Mouse (Mus musculus): ENCODE results near the gene Urm1. TPM values are rescaled to one million over a fixed set of nuclear protein-coding genes. Genes with fewer than 3 reads are reported as not detected.
"Not testable (repeated sequence)": the region's sequence is repeated elsewhere in the genome, so short reads cannot be mapped to it uniquely, and the experiment has no call there.

Gene Urm1
- total RNA-seq, 4 experiments from 2014 or later, result 54.4 to 63.1 (median 58.9) TPM

DNA sequence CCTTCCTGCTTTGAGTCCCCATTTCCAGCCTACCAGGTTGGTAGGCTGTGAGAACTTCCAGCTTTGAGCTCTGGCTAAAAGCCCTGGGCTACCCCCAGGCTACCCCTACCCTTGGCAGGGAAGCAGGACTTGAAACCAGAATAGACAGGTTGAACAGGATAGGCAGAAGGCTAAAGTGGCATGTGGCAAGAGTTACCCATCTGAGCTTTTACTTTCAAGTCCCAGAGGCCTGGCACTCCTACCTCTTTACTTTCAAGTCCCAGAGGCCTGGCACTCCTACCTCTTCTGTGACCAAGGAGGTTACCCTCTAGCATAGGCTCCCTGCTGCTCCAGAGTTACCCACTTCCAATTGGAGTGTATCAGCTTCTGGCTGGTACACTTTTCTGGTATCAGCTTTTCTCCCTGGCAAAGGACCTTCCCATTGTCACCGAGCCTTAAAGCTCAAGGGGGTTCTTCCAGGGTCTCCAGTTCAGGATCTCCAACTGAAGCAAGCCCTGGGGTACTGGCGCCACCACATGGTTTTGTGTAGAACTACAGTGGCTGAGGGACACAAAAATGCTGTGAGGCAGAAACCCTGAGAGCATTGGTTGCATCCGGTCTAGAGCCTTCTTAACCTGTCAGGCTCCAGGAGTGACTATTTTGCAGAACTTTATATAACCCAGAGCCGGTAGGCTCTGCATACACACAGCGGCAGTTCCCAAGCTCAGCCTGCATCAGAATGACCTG, 39.0 kb downstream of the Urm1 start:
- peak in 1 of 2 experiments; percentile 52 for DNase-seq (ENCODE audit: low spot score in 2 of 2)

DNA sequence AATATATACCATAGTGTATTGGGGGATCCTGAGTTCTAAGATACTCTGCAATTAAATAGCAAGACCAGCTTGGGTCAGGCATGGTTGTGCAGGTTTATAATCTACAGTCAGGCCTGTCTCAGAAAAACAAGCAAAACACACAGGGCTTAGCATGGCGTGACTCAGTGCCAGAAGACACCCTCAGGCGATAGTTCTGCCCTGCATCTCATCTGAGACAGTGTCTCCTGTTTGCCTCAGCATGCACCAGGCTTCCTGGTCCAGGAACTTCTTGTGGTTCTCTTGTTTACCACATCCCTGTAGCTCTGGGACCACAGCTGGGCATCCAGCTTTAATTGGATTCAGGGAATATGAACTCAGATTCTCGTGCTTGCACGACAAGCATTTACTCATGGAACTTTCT, 45.2 kb downstream of the Urm1 start:
- DNase-seq (ENCODE audit: low spot score in 2 of 2), result no peak

DNA sequence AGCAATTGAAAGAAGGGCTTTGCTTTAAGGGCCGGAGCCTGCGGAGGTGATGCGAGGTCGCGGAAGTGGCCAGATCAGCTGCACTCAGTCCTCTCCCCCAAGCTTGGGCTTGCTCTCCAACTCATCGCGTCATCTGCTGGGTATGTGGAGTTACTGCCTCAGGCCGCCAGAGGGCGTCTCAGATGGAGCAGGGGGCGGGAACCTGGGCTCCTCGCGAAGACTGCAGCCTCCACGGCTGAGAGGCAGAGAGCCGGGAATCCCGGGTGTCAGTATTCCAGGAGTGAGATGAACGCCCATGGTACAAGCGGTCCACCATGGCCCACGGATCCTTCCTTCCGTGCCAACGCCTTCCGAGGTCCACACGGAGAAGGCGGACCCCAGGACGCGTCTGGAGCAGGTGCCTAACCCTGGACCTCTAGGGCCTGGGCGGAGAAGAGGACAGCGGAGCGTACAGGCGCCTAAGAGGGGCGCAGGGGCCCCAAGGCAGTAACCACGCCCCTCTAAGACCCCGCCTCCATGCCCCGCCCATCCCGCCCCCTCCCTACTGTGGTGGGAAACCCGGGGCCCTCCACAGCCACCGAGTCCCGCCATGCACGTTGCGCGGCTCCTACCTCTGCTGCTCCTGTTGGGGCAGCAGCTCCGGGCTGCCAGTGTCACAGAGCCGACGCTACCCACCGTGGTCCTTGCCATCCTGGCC, 49.2 kb downstream of the Urm1 start, which contains the start of gene Cercam:
Gene Cercam (plus strand): TSS at position 216 of the 697 bp plus-strand sequence.
- peak; percentile 76 to 77 for DNase-seq (ENCODE audit: low spot score in 2 of 2)

DNA sequence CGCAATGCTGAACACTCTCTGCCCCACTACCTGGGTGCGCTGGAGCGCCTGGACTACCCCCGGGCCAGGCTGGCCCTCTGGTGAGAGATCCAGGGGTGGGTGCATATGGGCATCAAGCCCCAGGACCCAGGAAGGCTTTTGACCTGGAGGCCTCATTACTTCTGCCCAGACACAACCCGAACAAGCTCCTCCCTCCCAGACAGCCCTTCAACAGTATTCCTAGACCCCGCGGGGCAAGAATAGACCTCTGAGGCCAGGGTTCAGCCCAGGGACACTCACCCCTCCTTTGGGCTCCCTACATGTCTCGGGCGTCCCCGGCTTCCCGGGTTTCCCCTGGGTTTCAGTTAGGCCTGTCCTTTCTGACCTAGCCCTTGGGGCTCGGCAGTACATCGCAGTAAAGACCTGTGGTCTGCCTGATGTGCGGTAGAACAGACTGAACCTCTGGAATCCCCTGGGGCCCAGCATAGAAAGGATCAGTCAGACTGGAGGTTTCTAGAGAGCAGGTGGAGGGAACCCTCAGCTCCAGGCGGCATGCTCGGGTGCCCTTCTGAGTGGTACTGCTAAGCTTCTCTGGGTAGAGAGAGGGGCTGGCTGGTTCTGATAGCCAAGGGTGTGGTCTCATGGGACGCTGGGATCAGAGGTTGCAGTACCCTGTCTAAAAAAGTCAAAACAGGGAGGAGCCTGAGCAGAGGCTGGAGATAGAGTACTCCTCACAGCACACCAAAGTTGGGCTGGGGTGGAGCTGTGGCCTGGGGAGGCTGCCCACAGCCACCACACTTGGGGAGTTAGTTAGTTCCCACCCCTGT, 50.0 kb downstream of the Urm1 start:
- no peak for DNase-seq (ENCODE audit: low spot score in 2 of 2)

DNA sequence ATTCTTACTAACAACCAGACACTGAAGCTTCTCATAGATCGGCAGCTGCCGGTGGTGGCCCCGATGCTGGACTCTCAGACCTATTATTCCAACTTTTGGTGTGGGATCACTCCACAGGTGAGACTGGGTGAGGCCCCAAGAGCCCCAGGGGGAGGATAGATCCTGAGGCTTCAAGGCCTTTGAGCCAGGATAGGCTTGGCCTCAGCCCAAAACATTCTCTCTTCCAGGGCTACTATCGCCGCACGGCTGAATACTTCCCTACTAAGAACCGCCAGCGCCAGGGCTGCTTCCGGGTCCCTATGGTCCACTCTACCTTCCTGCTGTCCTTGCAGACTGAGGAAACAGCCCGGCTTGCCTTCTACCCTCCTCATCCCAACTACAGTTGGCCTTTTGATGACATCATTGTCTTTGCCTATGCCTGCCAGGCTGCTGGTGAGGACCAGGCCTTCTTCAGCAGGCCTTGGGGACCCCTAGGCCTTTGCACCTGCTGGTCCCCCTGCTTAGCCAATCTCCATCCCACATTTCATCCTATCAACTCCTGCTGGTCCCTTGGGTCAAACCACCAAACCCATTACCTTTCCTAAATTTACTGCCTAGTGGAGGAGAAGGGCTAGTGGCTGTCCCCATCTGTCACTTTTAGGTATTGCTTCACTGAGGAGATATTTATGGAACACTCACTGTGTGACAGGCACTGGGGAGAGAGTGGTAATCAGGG, 52.9 kb downstream of the Urm1 start:
- DNase-seq (ENCODE audit: low spot score in 2 of 2), result no peak

DNA sequence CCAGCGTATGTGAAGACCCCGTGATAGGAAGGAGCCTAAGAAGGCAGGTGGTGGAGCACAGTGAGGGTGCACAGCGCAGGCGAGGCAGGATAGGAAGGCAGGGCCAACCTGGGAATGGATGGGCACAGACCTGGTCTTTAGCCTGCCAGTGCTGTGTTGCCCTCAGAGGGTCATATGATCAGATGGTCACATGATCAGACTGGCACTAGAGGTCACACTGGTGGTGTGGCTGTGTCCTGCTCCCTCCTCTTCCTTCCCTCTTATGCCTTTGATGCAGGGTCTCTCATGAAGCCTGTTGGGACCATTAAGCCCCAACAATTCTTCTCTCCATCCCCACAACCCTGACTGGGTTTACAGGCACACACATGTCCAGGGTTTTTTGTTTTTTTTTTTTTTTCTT, 53.9 kb downstream of the Urm1 start:
- DNase-seq (ENCODE audit: low spot score in 2 of 2), result no peak

DNA sequence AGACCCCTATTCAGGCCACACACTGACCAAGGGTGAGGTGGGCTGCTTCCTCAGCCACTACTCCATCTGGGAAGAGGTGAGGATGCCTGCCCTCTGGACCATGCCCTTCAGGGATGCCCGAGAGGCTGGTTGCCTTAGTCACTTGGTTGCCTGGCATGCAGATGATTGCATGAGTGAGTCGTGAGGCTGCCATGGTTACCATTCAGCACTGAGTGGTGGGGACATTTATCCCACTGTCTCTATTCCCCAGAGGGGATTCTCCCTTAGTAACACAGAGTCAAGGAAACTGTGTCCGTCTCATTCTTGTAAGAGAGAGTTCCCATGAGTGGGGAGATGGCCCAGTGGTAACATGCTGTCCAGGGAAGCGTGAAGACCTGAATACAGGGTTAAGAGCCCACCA, 58.2 kb downstream of the Urm1 start:
- no peak for DNase-seq (ENCODE audit: low spot score in 2 of 2)

DNA sequence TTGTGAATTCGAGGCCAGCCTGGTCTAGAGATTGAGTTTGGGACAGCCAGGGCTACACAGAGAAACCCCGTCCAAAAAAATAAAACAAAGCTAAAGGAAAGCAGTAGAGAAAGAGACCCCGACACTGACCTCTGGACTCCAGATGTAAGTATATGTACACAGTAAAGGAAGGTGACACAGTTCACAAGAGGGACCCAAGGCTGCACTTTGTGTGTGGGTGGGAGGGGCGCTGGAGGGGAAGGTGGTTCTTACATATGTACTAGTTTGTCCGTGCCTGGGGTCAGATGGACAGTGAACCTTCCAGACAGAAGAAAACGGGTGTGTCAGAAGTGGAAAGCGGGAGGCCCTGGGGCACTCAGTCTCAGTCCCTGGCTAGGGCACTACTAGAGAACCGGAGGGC, 59.3 kb downstream of the Urm1 start:
- no peak for DNase-seq (ENCODE audit: low spot score in 2 of 2)

DNA sequence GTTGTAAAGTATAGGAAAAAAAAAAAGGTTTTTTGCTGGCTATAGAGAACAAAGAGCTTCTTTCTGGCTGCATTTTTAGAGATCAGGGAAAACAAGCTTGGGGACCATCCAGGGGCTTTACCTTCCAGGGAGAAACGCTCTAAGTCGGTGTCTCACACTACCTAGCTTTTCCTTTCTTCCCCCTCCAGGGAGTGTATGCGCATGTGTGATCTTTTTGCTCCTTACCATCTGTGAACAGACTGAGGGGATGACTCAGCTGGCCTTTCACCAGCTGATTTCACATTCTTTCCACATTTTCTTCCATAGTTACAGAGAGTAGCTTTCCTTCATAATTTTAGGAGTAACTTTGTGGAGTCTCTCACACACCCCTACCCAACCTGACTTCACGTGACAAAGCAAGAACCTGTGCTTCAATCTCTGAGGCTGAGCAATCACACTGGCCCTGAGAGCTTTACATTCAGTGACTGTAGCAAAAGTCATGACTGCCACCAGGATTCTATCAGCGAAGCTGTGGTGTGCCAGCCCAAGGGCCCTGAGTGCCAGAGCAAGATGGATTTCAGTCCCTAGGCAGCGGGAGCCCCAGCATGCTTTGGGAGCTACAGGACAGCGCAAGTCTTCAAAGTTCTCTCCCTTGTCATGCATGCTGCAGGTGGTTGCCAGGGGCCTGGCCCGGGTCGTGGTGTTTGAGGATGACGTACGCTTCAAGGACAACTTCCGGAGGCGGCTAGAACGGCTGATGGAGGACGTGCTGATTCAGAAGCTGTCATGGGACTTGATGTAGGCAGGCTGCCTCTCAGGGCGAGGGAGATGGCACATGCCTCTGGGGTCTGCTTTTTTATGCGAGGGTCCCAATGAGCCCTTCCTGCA, 60.3 kb downstream of the Urm1 start:
- DNase-seq (ENCODE audit: low spot score in 2 of 2), result no peak

DNA sequence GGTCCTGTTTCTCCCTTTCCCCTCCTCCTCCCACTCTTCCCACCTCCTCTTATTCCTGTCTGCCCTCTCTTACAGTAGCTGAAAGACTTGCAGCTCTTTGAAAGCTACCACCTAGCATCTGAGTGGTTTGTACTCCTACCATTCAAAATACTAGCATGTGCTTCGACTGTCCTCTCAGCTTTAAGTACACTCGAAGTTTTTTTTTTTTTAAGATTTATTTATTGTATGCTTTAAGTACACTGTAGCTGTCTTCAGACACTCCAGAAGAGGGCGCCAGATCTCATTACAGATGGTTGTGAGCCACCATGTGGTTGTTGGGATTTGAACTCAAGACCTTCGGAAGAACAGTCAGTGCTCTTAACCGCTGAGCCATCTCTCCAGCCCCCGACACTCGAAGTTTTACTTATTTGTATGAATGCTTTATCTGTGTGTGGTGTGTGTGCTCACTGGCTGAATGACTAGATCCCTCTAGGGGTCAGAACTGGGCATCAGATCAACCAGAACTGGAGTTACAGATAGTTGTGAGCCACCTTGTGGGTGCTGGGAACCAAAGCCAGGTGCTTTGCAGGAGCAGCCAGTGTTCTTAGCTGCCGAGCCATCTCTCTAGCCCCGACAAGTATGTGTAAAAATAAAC, 66.9 kb downstream of the Urm1 start:
- not testable (repeated sequence) for DNase-seq (ENCODE audit: low spot score in 2 of 2)

DNA sequence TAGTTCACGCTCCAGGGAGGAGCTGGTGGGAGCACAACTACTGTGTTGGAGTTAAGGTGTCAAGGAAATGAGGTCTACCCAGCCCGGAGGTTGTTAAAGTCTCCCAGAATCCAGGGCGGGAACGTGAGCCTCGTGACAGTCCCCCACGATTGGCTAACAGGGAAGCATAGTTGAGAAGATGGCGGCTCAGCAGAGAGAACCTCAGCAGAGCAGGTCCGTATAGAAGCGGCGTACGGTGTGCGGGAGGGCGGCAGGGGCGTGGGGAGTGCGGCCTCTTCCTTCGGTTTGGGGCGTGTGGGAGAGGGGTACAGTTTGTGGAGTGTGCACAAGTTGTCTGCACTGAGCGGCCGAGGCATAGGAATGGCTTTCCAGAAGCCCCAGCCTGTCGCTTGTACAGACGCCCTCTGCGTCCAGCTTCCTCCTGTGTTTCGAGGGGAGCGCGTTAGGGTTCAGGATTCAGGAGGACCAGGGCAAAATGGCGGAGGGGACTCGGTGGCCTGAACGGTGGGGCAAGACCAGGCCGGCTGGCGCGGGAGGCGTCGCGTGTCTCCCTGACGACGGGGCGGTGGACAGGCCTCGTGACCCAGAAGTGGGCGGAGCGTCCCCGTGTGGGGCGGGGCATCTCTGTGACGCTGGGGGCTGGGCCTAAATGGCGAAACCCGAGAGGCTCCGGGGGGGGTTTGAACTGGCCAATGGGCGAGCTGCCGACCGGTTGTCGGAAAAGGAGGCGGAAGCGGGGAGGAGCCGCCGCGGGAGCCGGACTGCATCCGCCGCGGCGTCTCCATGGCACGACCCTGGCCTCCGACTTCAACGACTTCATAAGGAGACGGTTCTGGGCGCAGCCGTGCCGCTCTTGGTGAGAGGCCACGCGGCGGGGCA, 69.4 kb downstream of the Urm1 start, which contains the start of gene Odf2:
Gene Odf2 (plus strand): TSS at position 156 of the 879 bp plus-strand sequence.
- DNase-seq (ENCODE audit: low spot score in 2 of 2), result peak; percentile 99

DNA sequence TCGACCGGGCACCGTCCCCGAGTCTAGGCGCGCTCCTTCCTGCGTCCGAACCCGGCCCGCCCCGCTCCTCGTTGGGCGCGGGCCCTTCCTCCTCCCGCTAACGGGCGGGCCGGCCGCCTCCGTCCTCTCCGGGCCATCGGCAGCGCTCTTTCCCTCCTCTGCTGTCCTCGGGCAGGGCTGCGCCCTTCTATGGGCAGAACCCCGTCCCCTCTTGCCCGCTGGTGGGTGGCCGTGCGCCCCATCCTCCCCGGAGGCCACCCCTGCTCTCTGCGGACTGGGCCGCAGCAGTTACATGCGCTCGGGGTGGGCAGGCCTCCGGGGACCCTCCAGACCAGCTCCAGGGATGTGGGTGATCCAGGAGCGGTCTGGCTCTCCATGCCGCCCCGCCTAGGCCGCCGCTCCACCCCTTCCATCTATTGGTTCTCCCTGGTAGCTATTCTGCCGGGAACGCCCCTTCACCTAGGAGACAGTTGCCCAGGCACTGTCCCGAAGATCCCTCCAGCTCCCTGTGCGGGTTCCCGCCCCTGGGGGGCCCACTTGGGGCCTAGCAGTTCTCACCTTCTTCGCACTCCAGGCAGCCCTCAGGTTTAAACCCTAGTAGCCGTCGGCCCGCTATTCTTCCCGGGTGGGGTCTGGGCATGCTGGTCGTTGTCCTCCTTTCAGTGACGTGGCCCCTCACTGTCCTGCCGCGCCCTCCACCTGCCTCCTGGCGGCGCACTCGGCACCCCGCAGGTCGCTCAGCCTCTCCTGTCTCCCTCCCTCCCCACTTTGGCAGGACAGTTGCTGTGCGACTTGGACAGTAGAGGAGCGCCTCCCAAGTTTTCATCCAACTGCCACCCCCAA, 70.3 kb downstream of the Urm1 start:
- peak; percentile 78 to 84 for DNase-seq (ENCODE audit: low spot score in 2 of 2)

DNA sequence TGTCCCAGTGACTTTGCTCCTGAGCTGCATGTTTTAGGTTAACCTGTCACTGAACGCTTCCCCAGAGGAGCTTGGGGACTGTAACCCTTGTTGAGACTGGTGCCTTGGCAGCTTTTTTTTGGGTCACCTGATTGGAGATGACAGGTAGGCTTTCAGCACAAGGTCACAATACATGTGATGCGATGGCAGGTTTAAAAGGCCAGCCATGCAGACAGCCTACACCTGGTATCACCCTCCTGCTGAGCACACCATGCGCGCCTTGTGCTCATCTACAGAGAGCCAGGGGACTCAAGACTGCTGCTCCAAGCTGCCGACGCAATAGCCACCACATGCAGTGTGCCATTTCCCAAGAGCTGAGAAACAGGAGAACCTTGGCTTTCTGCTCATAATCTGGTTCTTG, 71.9 kb downstream of the Urm1 start:
- no peak for DNase-seq (ENCODE audit: low spot score in 2 of 2)

Small RNA genes within 50 kb of the gene (microRNA-seq; reads per million reads assigned to microRNA genes)
- 0 reads per million in 2 experiments for gene Mir219a-2
- gene Mir219b, result 0 reads per million in 2 experiments

Other genes starting within 250 kb of the Urm1 start
- gene Rapgef1, start 200.4 kb upstream of the Urm1 start, total RNA-seq (2022), result 10 to 100 TPM; 78.8 to 94.5 (median 89.3) TPM
- gene Gm13420, start 68.4 kb upstream of the Urm1 start, total RNA-seq (2022), result 1 to 10 TPM in 2 of 4 experiments, under 1 TPM in 2; 0.59 to 1.4 (median 1.0) TPM
- gene Gm13547, start 60.8 kb upstream of the Urm1 start, total RNA-seq (2022), result under 1 TPM in 1 of 4 experiments, not detected in 3; 0.56 TPM
- gene Coq4, start 32.6 kb upstream of the Urm1 start, total RNA-seq (2022), result 10 to 100 TPM; 24.7 to 31.2 (median 28.6) TPM
- 10 to 100 TPM; 39.3 to 53.1 (median 51.4) TPM for gene Trub2, start 31.6 kb upstream of the Urm1 start, total RNA-seq (2022)
- gene Slc27a4, start 17.4 kb upstream of the Urm1 start, total RNA-seq (2022), result 10 to 100 TPM; 65.4 to 69.0 (median 67.5) TPM
- 10 to 100 TPM; 12.7 to 15.2 (median 13.8) TPM for gene Cercam, start 49.1 kb downstream of the Urm1 start, total RNA-seq (2022)
- 100 to 1,000 TPM; 104 to 124 (median 114) TPM for gene Odf2, start 69.1 kb downstream of the Urm1 start, total RNA-seq (2022)
- gene Gle1, start 115.4 kb downstream of the Urm1 start, total RNA-seq (2022), result 10 to 100 TPM; 42.5 to 49.2 (median 44.9) TPM
- 100 to 1,000 TPM; 744 to 871 (median 808) TPM for gene Sptan1, start 145.5 kb downstream of the Urm1 start, total RNA-seq (2022)
- 10 to 100 TPM; 36.9 to 45.0 (median 39.9) TPM for gene Wdr34, start 228.8 kb downstream of the Urm1 start, total RNA-seq (2022)
- gene Set, start 237.3 kb downstream of the Urm1 start, total RNA-seq (2022), result 100 to 1,000 TPM; 179 to 198 (median 186) TPM